Mouse (Mus musculus): ENCODE measurements around the gene Setd6. TPM values are rescaled to one million over a fixed set of nuclear protein-coding genes. Genes with fewer than 3 reads are reported as not detected.

Gene Setd6
- polyA plus RNA-seq, 1 experiment from 2014 or later = 18.2 TPM

DNA sequence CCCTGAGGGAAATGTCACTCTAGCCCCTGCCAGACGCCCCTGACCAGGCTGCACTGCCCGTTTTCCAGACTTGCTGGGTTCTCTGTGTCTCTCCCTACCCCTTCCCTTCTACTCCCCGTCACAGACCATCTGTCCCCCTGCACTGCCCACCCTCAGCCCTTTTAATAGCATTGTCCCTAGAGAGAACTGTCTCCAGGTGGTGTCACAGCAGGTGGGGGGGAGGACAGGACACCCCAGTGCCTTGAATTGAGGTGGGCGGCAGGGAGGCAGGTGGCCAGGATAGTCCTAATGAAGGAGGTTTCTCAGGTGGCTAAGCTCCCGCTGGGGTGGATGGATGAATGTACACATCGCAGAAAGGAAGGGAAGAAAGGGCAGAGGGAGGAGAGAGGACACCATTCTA is 21.1 kb upstream of the Setd6 start:
- peaks cover 70% of the 10 kb centered on the region for H3K27me3 ChIP-seq
- 14% methylated on average over 6 of the region's 6 CpGs for WGBS
- no peaks in the 10 kb centered on the region for H3K9me3 ChIP-seq
- no peak overlapping the region for H3K9ac ChIP-seq (replicated peaks)
- H3K4me2 ChIP-seq = no peak overlapping the region
- ATAC-seq (ENCODE audit: insufficient number of reproducible peaks, insufficient read depth, low FRiP score, low TSS enrichment, low read depth) = no peak
- no peaks in the 10 kb centered on the region for H3K36me3 ChIP-seq
- H3K4me1 ChIP-seq (replicated peaks) = 0 out of 2 replicates have a peak, but pooled peaks cover 3% of the 10 kb centered on the region
- H3K4me3 ChIP-seq (replicated peaks) = no peak overlapping the region
- no peak overlapping the region for H3K27ac ChIP-seq

DNA sequence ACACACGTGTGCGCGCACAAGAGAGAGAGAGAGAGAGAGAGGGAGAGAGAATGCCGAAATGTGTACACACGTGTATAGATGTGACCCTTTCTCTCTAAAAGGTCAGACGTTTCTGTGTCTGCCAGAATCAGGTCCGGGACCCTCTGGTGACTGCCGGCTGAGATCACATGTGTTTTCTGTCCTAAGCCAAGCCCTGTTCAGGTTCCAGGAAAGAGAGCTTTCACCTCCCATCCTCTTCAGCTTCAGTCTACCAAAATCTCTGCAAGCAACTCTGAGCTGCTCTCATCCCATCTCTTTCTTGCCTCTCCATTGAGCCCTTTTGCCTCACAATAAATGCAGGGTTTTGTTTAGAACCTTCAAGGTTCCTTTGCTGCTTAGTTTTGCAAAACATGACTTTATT is 19.0 kb upstream of the Setd6 start:
- peaks cover 72% of the 10 kb centered on the region for H3K27me3 ChIP-seq
- 0 out of 2 replicates have a peak, but pooled peaks cover 3% of the 10 kb centered on the region for H3K4me1 ChIP-seq (replicated peaks)
- no peak overlapping the region for H3K27ac ChIP-seq
- ATAC-seq (ENCODE audit: insufficient number of reproducible peaks, insufficient read depth, low FRiP score, low TSS enrichment, low read depth) = no peak
- no peaks in the 10 kb centered on the region for H3K36me3 ChIP-seq
- no peak overlapping the region for H3K9ac ChIP-seq (replicated peaks)
- H3K9me3 ChIP-seq = no peaks in the 10 kb centered on the region
- WGBS = 74% methylated on average over 7 of the region's 8 CpGs
- no peak overlapping the region for H3K4me3 ChIP-seq (replicated peaks)
- peak overlapping the region; percentile 44 for H3K4me2 ChIP-seq

DNA sequence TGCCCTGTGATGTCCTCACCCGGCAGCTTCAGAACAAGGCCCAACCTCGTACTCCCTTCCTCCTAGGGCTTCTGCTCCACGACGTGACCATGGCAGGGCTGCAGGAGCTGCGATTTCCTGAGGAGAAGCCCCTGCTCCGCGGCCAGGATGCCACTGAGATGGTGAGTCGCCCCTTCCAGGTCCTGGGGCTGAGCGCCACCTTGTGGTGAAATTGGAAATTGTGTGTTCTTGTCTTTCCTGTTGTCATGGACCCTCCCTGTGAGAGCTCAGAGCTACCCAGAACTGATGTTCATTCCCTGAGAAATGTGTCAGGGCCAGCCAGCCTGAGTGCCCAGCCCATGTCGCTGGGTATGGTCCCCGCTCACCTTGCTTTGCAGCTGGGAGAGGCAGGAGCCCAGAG is 18.6 kb upstream of the Setd6 start:
- Histone ChIP-seq H3K4me1 (replicated peaks) (peaks cover 4% of the 10 kb centered on the region; the same call in 1 of the 2 replicates), H3K27me3 (peaks cover 72% of the 10 kb centered on the region), H3K4me3 (replicated peaks) (no peak overlapping the region), H3K9me3 (no peaks in the 10 kb centered on the region), H3K4me2 (peak overlapping the region; percentile 44), H3K27ac (no peak overlapping the region), H3K9ac (replicated peaks) (no peak overlapping the region), H3K36me3 (no peaks in the 10 kb centered on the region)
- WGBS = 1% methylated on average over 11 of the region's 11 CpGs
- ATAC-seq (ENCODE audit: insufficient number of reproducible peaks, insufficient read depth, low FRiP score, low TSS enrichment, low read depth) = peak; percentile 62; the same call in 1 of the 2 replicates

DNA sequence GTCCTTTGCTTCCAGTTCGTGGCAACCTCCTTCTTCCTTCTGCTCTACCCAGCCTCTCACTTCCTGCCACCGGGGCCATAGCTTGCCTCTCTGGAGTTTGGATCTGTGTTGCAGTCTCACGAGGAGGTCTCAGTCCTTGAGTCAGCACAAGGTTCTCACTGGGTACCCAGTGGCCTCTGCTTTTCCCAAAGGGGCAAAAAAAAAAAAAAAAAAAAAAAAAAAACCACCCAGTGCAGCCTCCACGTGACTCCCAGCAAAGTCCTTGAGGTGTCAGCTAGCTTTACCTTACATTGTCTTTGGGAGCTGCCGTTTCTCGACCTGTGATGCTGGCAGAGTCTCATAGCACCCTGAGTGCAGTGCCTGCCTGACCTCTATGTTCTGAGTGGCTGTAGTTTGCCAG is 17.5 kb upstream of the Setd6 start:
- peaks cover 63% of the 10 kb centered on the region for H3K27me3 ChIP-seq
- H3K9ac ChIP-seq (replicated peaks) = no peak overlapping the region
- WGBS = 28% methylated on average over 6 of the region's 6 CpGs
- H3K4me2 ChIP-seq = no peak overlapping the region
- H3K27ac ChIP-seq = no peak overlapping the region
- ATAC-seq (ENCODE audit: insufficient number of reproducible peaks, insufficient read depth, low FRiP score, low TSS enrichment, low read depth) = no peak
- no peak overlapping the region for H3K4me3 ChIP-seq (replicated peaks)
- peaks cover 9% of the 10 kb centered on the region for H3K4me1 ChIP-seq (replicated peaks)
- H3K9me3 ChIP-seq = no peaks in the 10 kb centered on the region
- no peaks in the 10 kb centered on the region for H3K36me3 ChIP-seq

DNA sequence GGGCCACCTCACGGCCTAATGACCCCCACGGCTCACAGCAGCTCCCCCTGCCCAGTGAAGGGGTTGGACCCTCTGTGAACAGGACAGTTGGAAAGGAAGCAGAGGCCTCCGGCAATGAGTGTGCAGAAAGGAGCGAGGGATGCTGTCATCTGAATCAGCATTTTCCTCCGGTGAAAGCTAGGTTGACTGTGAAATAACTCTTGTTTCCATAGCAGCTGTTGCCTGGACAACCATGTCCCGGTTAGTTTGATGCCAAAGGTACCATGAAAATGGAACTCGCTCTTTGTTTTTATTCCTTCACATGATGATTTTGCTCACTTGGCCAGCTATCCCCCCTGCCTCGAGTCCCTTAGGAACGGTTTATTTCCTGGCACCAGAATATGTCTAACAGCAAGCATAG is 15.4 kb upstream of the Setd6 start:
- peaks cover 46% of the 10 kb centered on the region for H3K27me3 ChIP-seq
- 74% methylated on average over 9 of the region's 9 CpGs for WGBS
- H3K27ac ChIP-seq = no peak overlapping the region
- peaks cover 20% of the 10 kb centered on the region for H3K4me1 ChIP-seq (replicated peaks)
- no peak for ATAC-seq (ENCODE audit: insufficient number of reproducible peaks, insufficient read depth, low FRiP score, low TSS enrichment, low read depth)
- no peak overlapping the region for H3K4me3 ChIP-seq (replicated peaks)
- no peak overlapping the region for H3K9ac ChIP-seq (replicated peaks)
- no peak overlapping the region for H3K4me2 ChIP-seq
- no peaks in the 10 kb centered on the region for H3K36me3 ChIP-seq
- no peaks in the 10 kb centered on the region for H3K9me3 ChIP-seq

DNA sequence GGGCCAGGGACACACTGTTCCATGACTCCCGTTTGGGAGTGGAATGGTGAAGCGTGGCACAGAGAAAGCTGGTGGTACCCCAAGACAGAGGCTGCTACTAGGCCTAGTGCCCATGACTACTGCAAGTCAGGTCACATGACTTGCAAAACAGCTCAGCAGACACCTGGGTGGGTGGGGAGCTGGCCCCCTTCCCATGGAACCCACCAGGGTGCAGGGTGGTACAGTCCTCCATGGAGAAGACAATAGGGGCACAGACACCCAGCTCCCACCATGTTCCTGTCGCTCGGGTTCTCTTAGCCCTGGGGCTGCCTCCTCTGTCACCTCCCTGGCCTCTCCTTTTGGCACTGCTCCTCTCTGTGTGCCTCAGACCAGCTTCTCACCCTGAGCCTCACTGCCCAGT is 13.9 kb upstream of the Setd6 start:
- no peak overlapping the region for H3K4me3 ChIP-seq (replicated peaks)
- H3K9ac ChIP-seq (replicated peaks) = no peak overlapping the region
- peaks cover 35% of the 10 kb centered on the region for H3K27me3 ChIP-seq
- H3K4me2 ChIP-seq = peak overlapping the region; percentile 96; the same call in 1 of the 2 replicates
- no peak overlapping the region for H3K27ac ChIP-seq
- peaks cover 20% of the 10 kb centered on the region for H3K4me1 ChIP-seq (replicated peaks)
- H3K9me3 ChIP-seq = no peaks in the 10 kb centered on the region
- H3K36me3 ChIP-seq = no peaks in the 10 kb centered on the region
- ATAC-seq (ENCODE audit: insufficient number of reproducible peaks, insufficient read depth, low FRiP score, low TSS enrichment, low read depth) = no peak
- WGBS = 73% methylated on average over 4 of the region's 4 CpGs

DNA sequence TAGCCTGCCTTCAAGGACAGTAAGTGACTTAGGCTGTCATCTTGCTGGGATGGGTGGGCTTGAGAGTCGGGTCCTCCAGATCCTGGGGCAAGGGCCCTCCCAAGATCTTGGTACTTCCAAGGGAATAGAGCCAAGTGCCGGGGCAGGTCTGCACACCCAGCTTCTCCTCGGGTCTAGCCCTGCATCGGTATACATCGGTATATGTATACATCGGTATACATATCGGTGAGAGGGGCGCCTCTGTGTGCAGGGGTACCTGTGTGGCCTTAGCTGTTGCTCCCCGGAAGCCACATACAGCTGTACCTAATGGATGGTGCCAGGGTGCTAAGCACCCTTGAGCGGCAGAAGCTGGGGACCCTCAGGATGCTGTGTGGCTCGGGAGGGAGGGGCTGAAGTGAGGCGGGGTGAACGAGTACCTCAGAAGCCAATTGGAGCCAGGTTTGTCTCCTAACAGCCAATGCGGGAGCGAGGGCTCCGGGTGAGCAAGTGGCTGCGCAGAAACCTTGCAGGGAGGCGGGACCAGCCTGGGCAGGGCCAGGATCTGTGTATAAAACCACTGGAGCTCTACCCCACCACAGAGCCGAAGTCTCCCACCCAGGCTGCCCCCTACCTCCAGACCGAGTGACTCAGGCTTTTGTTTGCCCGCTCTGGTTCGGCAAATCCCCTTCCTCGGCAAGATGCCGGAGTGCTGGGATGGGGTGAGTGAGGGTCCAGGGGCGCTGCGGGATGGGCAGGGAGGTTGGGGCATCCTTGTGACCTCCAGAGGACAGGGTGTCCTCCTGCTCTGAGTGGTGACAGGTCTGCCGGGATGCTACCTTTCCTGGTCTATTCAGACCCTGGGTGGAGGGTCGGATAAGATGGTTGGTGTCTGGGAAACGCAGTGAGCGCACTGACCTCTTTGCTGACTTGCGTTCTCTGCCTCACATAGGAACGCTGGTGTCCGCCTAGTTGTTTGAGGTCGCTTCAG is 12.9 kb upstream of the Setd6 start:
- H3K4me3 ChIP-seq (replicated peaks) = peak overlapping the region; percentile 61
- H3K27ac ChIP-seq = no peak overlapping the region
- peaks cover 18% of the 10 kb centered on the region for H3K4me1 ChIP-seq (replicated peaks)
- WGBS = 2% methylated on average over 34 of the region's 34 CpGs
- H3K9ac ChIP-seq (replicated peaks) = peak overlapping the region; percentile 65
- 0 out of 2 replicates have a peak, but pooled peaks cover 3% of the 10 kb centered on the region for H3K36me3 ChIP-seq
- peaks cover 29% of the 10 kb centered on the region for H3K27me3 ChIP-seq
- no peaks in the 10 kb centered on the region for H3K9me3 ChIP-seq
- H3K4me2 ChIP-seq = peak overlapping the region; percentile 96
- peak; percentile 93 for ATAC-seq (ENCODE audit: insufficient number of reproducible peaks, insufficient read depth, low FRiP score, low TSS enrichment, low read depth)

DNA sequence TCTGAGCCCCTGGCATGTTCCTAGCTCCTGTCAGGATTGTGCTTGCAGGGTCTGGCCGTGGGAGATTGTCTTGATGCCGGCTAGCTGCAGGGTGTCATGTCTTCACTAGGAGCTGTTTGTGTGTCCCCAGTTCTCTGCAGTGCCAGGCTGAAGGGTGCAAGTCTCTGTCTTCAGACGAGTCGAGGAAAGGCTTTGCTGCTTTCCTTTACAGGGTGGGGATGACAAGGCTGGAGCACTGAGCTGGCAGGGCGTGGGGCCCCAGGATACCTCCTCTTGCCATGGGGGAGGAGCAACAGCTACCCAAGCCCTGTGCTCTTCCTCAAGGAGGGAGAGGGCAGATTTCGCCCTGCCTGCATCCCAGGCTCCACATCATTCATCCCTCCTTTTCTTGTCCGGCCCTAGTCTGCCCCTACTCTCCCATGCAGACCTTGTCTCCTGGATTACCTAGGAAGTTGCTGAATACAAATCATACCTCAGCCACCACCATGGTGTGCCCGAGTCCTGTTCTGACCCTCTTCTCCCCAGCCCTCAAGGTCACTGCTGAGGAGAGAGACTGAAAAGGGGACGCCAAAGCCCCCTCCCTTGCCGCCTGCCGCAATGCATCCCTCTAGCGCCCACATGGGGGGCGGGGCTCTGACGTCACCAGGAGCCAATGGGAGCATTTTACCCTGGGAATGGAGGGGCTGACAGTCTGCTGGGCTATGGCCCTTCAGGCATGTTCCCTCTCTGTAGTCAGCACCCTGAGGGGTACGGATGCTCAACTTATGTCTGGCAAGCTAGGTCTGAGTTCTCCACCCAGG is 12.0 kb upstream of the Setd6 start:
- Histone ChIP-seq H3K9ac (replicated peaks) (peak overlapping the region; percentile 65), H3K4me2 (peak overlapping the region; percentile 96), H3K4me3 (replicated peaks) (peak overlapping the region; percentile 61), H3K4me1 (replicated peaks) (peaks cover 18% of the 10 kb centered on the region), H3K9me3 (no peaks in the 10 kb centered on the region), H3K36me3 (0 out of 2 replicates have a peak, but pooled peaks cover 3% of the 10 kb centered on the region), H3K27ac (no peak overlapping the region), H3K27me3 (peaks cover 21% of the 10 kb centered on the region)
- ATAC-seq (ENCODE audit: insufficient number of reproducible peaks, insufficient read depth, low FRiP score, low TSS enrichment, low read depth) = peak; percentile 5; the same call in 1 of the 2 replicates
- under 1% methylated on average over 15 of the region's 15 CpGs for WGBS

DNA sequence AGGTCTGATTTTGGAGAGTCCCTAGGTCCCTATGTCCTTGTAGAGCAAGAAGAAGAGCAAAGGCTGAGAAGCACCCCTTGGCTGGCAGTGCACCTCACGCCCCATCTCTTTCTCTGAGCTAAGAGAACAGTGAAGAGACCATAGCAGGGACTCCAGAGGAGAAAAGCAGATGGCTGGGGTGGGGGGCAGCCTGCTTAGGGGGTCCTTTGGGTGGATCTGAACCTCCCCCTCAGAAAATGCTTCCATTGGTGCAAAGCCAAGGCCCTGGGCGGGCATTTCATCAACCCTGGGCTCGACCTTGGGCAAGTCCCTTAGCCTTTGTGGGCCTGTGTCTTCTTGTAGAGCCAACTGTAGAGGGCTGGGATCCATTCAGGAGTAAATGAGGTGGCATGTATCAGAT is 11.1 kb upstream of the Setd6 start:
- ATAC-seq (ENCODE audit: insufficient number of reproducible peaks, insufficient read depth, low FRiP score, low TSS enrichment, low read depth) = no peak
- Histone ChIP-seq H3K4me2 (no peak overlapping the region), H3K4me1 (replicated peaks) (peaks cover 18% of the 10 kb centered on the region), H3K4me3 (replicated peaks) (no peak overlapping the region), H3K27ac (no peak overlapping the region), H3K9me3 (no peaks in the 10 kb centered on the region), H3K36me3 (0 out of 2 replicates have a peak, but pooled peaks cover 3% of the 10 kb centered on the region), H3K9ac (replicated peaks) (no peak overlapping the region), H3K27me3 (peaks cover 14% of the 10 kb centered on the region)
- WGBS = 93% methylated on average over 3 of the region's 3 CpGs

DNA sequence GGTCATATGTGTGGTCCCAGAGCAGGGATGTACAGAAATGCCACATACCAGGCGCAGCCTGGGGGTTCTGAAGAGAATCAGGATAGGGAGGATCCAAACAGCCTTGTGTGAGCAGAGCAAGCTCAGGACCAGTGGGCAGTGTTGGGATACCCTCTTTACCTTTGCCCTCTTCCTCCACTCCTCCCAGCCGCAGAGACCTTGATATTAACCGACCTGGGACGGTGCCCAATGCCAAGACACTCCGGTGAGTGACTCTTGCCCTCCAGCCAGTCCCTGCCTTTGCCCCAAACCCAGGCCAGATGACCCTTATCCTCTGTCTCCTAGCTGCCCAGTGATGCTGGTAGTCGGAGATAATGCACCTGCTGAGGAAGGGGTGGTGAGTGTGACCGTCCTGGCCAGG is 6.1 kb upstream of the Setd6 start:
- ATAC-seq (ENCODE audit: insufficient number of reproducible peaks, insufficient read depth, low FRiP score, low TSS enrichment, low read depth) = no peak
- no peak overlapping the region for H3K9ac ChIP-seq (replicated peaks)
- 81% methylated on average over 7 of the region's 7 CpGs for WGBS
- no peaks in the 10 kb centered on the region for H3K9me3 ChIP-seq
- H3K27me3 ChIP-seq = no peaks in the 10 kb centered on the region
- 0 out of 2 replicates have a peak, but pooled peaks cover 3% of the 10 kb centered on the region for H3K36me3 ChIP-seq
- no peak overlapping the region for H3K27ac ChIP-seq
- H3K4me2 ChIP-seq = no peak overlapping the region
- H3K4me1 ChIP-seq (replicated peaks) = no peaks in the 10 kb centered on the region
- no peak overlapping the region for H3K4me3 ChIP-seq (replicated peaks)

DNA sequence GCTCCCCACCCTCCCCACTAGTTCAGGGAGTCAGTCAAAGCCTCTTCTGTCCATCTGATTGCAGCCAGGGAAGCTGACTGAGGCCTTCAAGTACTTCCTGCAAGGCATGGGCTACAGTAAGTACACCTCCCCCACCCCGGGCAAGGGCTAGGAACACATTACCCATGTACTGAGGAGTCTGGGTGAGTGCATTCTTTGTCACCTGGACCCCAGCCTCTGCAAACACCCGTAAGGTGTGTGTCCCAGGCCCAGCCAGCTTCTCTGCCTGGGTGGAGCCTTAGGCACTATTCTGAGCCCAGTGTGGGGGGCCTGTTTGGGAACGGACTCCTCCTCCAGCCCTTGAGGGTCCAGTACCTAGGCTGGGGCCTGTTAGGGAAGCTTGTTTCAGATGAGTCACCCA is 4.7 kb upstream of the Setd6 start:
- Histone ChIP-seq H3K4me3 (replicated peaks) (no peak overlapping the region), H3K9ac (replicated peaks) (no peak overlapping the region), H3K36me3 (0 out of 2 replicates have a peak, but pooled peaks cover 3% of the 10 kb centered on the region), H3K4me1 (replicated peaks) (0 out of 2 replicates have a peak, but pooled peaks cover 2% of the 10 kb centered on the region), H3K9me3 (no peaks in the 10 kb centered on the region), H3K27me3 (no peaks in the 10 kb centered on the region), H3K27ac (no peak overlapping the region), H3K4me2 (no peak overlapping the region)
- no peak for ATAC-seq (ENCODE audit: insufficient number of reproducible peaks, insufficient read depth, low FRiP score, low TSS enrichment, low read depth)
- WGBS = 66% methylated on average over 3 of the region's 3 CpGs

Data from limb, embryonic 12.5 days (tissue).